9 mouse cellular contexts compared by ENCODE assay signal in genomic region chr6:72513071-72513440, GRCm38 (mm10). TPM values are rescaled to one million over a fixed set of nuclear protein-coding genes. Genes with fewer than 3 reads are reported as not detected.
DNase-seq lines count a peak whose midpoint lies in the region; ATAC-seq and TF ChIP-seq lines count a peak whose summit lies in the region.
"Had no signal": no experiment of that assay in that cellular context is flagged by ENCODE, and none has a peak within 500 bp of the region (broad histone marks: within the 10 kb centered on the region; RNA-seq: fewer than 3 reads in every experiment).

No protein-coding gene starts in this region.

- peak overlapping the region; percentile 64 for H3K4me2 ChIP-seq in embryonic facial prominence, embryonic 11.5 days (ENCODE audit: low read depth, low read length)
- peak overlapping the region; percentile 68 for H3K4me2 ChIP-seq in hindbrain, embryonic 16.5 days (ENCODE audit: low read length)
- H3K4me2 ChIP-seq in midbrain, embryonic 16.5 days (ENCODE audit: low read length), result peak overlapping the region; percentile 64

- H3K9ac ChIP-seq in embryonic facial prominence, embryonic 11.5 days (replicated peaks; ENCODE audit: low read length), result peak overlapping the region; percentile 80
- peak overlapping the region; percentile 66 for H3K9ac ChIP-seq in hindbrain, embryonic 16.5 days (ENCODE audit: low read depth, low read length)
- H3K9ac ChIP-seq in midbrain, embryonic 16.5 days (ENCODE audit: low read depth, low read length), result peak overlapping the region; percentile 70

- DNase-seq in layer of hippocampus, adult 2 months (ENCODE audit: low spot score in 2 of 2), result no peak
- no peak for DNase-seq in layer of hippocampus, adult 9-11 months
- DNase-seq in embryonic facial prominence, embryonic 11.5 days (ENCODE audit: low spot score), result no peak
- DNase-seq in natural killer cell, adult 2 months (ENCODE audit: low spot score in 2 of 2), result no peak
- DNase-seq in layer of hippocampus, adult 8-10 months (ENCODE audit: low spot score in 2 of 2), result no peak
- no peak for DNase-seq in cerebellum, postnatal 14 days

- no peak for TF ChIP-seq CTCF in layer of hippocampus, adult 2 months (conservative IDR thresholded peaks at IDR 0.05)

- H3K36me3 ChIP-seq in embryonic facial prominence, embryonic 11.5 days (replicated peaks; ENCODE audit: control insufficient read depth, insufficient read depth, low read depth, low read length), result no peaks in the 10 kb centered on the region
- H3K36me3 ChIP-seq in hindbrain, embryonic 16.5 days (ENCODE audit: control insufficient read depth, insufficient read depth, low read length), result no peaks in the 10 kb centered on the region
- H3K36me3 ChIP-seq in midbrain, embryonic 16.5 days (ENCODE audit: control insufficient read depth, insufficient read depth, low read length), result no peaks in the 10 kb centered on the region

- H3K4me1 ChIP-seq in embryonic facial prominence, embryonic 11.5 days (ENCODE audit: control insufficient read depth, insufficient read depth, low read length), result peaks cover 5% of the 10 kb centered on the region
- peaks cover 26% of the 10 kb centered on the region for H3K4me1 ChIP-seq in hindbrain, embryonic 16.5 days (ENCODE audit: control insufficient read depth, insufficient read depth, low read depth, low read length)
- peaks cover 25% of the 10 kb centered on the region for H3K4me1 ChIP-seq in midbrain, embryonic 16.5 days (ENCODE audit: control insufficient read depth, insufficient read depth, low read length)

- no peaks in the 10 kb centered on the region for H3K9me3 ChIP-seq in embryonic facial prominence, embryonic 11.5 days (replicated peaks; ENCODE audit: control insufficient read depth, low read length)
- no peaks in the 10 kb centered on the region for H3K9me3 ChIP-seq in hindbrain, embryonic 16.5 days (ENCODE audit: control insufficient read depth, low read length)
- no peaks in the 10 kb centered on the region for H3K9me3 ChIP-seq in midbrain, embryonic 16.5 days (replicated peaks; ENCODE audit: control insufficient read depth, low read length, poor library complexity, severe bottlenecking)

- H3K27me3 ChIP-seq in embryonic facial prominence, embryonic 11.5 days (ENCODE audit: control insufficient read depth, insufficient read depth, low read length), result no peaks in the 10 kb centered on the region
- no peaks in the 10 kb centered on the region for H3K27me3 ChIP-seq in hindbrain, embryonic 16.5 days (replicated peaks; ENCODE audit: control insufficient read depth, insufficient read depth, low read length)
- no peaks in the 10 kb centered on the region for H3K27me3 ChIP-seq in midbrain, embryonic 16.5 days (ENCODE audit: control insufficient read depth, insufficient read depth, low read depth, low read length)

- H3K4me3 ChIP-seq in layer of hippocampus, adult 2 months, result peak overlapping the region; percentile 26
- H3K4me3 ChIP-seq in embryonic facial prominence, embryonic 11.5 days (ENCODE audit: low read depth, low read length), result peak overlapping the region; percentile 34; the same call in 1 of the 2 replicates
- H3K4me3 ChIP-seq in hindbrain, embryonic 16.5 days (ENCODE audit: low read length), result peak overlapping the region; percentile 36
- 0 out of 2 replicates have a peak overlapping the region, but pooled peaks have one; percentile 26 for H3K4me3 ChIP-seq in midbrain, embryonic 16.5 days (ENCODE audit: low read depth, low read length)

- H3K27ac ChIP-seq in layer of hippocampus, adult 2 months, result peak overlapping the region; percentile 97
- H3K27ac ChIP-seq in embryonic facial prominence, embryonic 11.5 days (replicated peaks; ENCODE audit: low read depth, low read length), result peak overlapping the region; percentile 81
- peak overlapping the region; percentile 95 for H3K27ac ChIP-seq in hindbrain, embryonic 16.5 days (ENCODE audit: low read depth, low read length)
- peak overlapping the region; percentile 94 for H3K27ac ChIP-seq in midbrain, embryonic 16.5 days (ENCODE audit: low read length)

- WGBS in embryonic facial prominence, embryonic 11.5 days, result 57% methylated on average over 7 of the region's 7 CpGs
- WGBS in hindbrain, embryonic 16.5 days, result 23% methylated on average over 7 of the region's 7 CpGs
- WGBS in midbrain, embryonic 16.5 days, result 28% methylated on average over 7 of the region's 7 CpGs

- no peak for ATAC-seq in embryonic facial prominence, embryonic 11.5 days (replicated peaks; ENCODE audit: insufficient number of reproducible peaks, low FRiP score, low TSS enrichment, low read depth)
- peak; percentile 7 for ATAC-seq in hindbrain, embryonic 16.5 days
- ATAC-seq in midbrain, embryonic 16.5 days, result peak; percentile 12

RNA-seq across cellular contexts. Expression of gene Sh2d6, which starts 8.5 kb away (rescaled TPM):
- total RNA-seq in layer of hippocampus, adult 2 months (2021), result under 1 TPM; 0.49 to 0.56 TPM
- polyA plus RNA-seq in embryonic facial prominence, embryonic 11.5 days (2014; fragmentation: Nextera tagmentation; extraction: Ambion mirVana), result not detected in 2 replicates
- 0.29 and 0.36 TPM in 2 replicates for polyA plus RNA-seq in hindbrain, embryonic 16.5 days (2015; fragmentation: Nextera tagmentation; extraction: Ambion mirVana)
- 0.65 and 0.84 TPM in 2 replicates for polyA plus RNA-seq in midbrain, embryonic 16.5 days (2015; fragmentation: Nextera tagmentation; extraction: Ambion mirVana)
- 1 to 10 TPM in 2 of 4 experiments, under 1 TPM in 2; 0.47 to 1.8 (median 1.3) TPM for total RNA-seq in layer of hippocampus, adult 8-10 months (2022)
- total RNA-seq: hematopoietic stem cell, adult 5-6 weeks had no signal

RNA-seq across cellular contexts. Expression of gene Capg, which starts 31.1 kb away (rescaled TPM):
- total RNA-seq in layer of hippocampus, adult 2 months (2021), result 1 to 10 TPM; 2.5 to 2.8 TPM
- 17.5 and 20.8 TPM in 2 replicates for polyA plus RNA-seq in embryonic facial prominence, embryonic 11.5 days (2014; fragmentation: Nextera tagmentation; extraction: Ambion mirVana)
- 9.0 and 10.2 TPM in 2 replicates for polyA plus RNA-seq in hindbrain, embryonic 16.5 days (2015; fragmentation: Nextera tagmentation; extraction: Ambion mirVana)
- polyA plus RNA-seq in midbrain, embryonic 16.5 days (2015; fragmentation: Nextera tagmentation; extraction: Ambion mirVana), result 5.9 and 6.8 TPM in 2 replicates
- 10 to 100 TPM in 2 of 4 experiments, 1 to 10 TPM in 2; 4.6 to 31.2 (median 16.4) TPM for total RNA-seq in layer of hippocampus, adult 8-10 months (2022)
